Mouse (Mus musculus): ENCODE measurements around the gene Nup205. TPM values are rescaled to one million over a fixed set of nuclear protein-coding genes. Genes with fewer than 3 reads are reported as not detected.

Gene Nup205
- polyA plus RNA-seq (2015; fragmentation: Nextera tagmentation; extraction: Ambion mirVana): 23.0 and 24.4 TPM in 2 replicates

DNA sequence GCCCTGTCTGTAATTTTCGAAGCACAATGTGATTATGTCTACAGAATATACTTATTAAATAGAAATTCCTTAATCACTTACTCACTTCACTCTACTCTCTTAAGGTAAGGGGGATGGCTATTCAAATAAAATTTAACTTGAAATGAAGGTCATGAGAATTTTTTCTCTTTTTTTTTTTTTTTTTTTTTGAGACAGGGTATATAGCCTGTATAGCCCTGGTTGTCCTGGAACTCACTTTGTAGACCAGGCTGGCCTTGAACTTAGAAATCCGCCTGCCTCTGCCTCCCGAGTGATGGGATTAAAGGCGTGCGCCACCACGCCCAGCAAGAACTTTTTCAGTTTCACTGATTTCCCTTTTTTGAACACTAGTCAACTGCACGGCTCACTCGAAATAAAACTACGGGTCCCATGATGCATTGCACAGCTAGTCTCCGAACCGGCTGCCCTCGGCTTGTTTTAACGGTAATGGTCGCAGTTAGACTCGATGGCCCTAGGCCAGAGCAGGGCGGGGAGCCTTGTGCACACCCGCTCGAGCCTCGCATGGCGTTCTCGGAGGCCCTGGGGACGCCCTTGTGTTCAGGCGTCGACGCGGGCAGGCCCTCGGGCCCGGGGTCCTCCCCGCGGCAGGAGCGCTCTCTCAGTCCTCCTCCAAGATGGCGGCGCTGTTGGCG lies at the start of gene Nup205:
Gene Nup205 (plus strand): TSS at position 443 of the 671 bp plus-strand sequence.
- H3K36me3 ChIP-seq (ENCODE audit: control insufficient read depth, insufficient read depth): no peaks in the 10 kb centered on the region

DNA sequence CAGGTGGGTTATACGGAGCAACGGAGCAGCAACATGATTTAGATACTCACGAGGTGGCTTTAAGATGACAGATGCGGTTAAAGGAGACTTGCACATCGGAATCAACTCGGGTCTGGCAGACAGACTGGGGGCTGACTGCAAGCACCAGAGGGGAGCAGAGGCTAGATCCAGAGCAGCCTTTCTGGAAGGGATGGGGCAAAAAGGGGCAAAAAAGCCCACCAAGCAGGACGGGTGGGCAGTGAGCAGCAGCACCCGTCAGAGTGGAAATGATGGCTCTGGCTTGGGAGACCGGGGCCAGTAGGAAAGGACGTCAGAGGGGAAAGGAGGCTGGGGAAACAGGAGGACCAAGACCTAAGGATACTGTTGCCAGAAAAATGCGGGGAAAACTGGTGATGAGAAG lies 44.4 kb upstream of the Nup205 start:
- Histone ChIP-seq H3K4me1 (ENCODE audit: control insufficient read depth, insufficient read depth, low read length) (peaks cover 17% of the 10 kb centered on the region), H3K4me3 (ENCODE audit: low read length) (peak overlapping the region; percentile 79), H3K36me3 (ENCODE audit: control insufficient read depth, insufficient read depth) (no peaks in the 10 kb centered on the region), H3K9ac (ENCODE audit: low read length) (peak overlapping the region; percentile 88), H3K9me3 (replicated peaks; ENCODE audit: control insufficient read depth, low read length) (no peaks in the 10 kb centered on the region), H3K4me2 (ENCODE audit: low read depth, low read length) (peak overlapping the region; percentile 90), H3K27me3 (ENCODE audit: control insufficient read depth, insufficient read depth, low read length) (no peaks in the 10 kb centered on the region), H3K27ac (ENCODE audit: low read length) (peak overlapping the region; percentile 93)
- under 1% methylated on average over 11 of the region's 11 CpGs for WGBS
- ATAC-seq (replicated peaks; ENCODE audit: extremely low read depth, insufficient read depth, low FRiP score): no peak

More for the DNA sequence above, at the start of gene Nup205:
- no peaks in the 10 kb centered on the region for H3K27me3 ChIP-seq (ENCODE audit: control insufficient read depth, insufficient read depth, low read length)
- WGBS: 3% methylated on average over 34 of the region's 34 CpGs
- H3K4me2 ChIP-seq (ENCODE audit: low read depth, low read length): peak within 1 kb of the TSS; percentile 96
- H3K4me1 ChIP-seq (ENCODE audit: control insufficient read depth, insufficient read depth, low read length): peaks cover 6% of the 10 kb centered on the region; the same call in 1 of the 2 replicates
- H3K9ac ChIP-seq (ENCODE audit: low read length): peak within 1 kb of the TSS; percentile 85
- no peaks in the 10 kb centered on the region for H3K9me3 ChIP-seq (replicated peaks; ENCODE audit: control insufficient read depth, low read length)
- peak within 1 kb of the TSS; percentile 73 for H3K4me3 ChIP-seq (ENCODE audit: low read length)
- peak within 1 kb of the TSS; percentile 92 for H3K27ac ChIP-seq (ENCODE audit: low read length)
- ATAC-seq (replicated peaks; ENCODE audit: extremely low read depth, insufficient read depth, low FRiP score): peak; percentile 89

DNA sequence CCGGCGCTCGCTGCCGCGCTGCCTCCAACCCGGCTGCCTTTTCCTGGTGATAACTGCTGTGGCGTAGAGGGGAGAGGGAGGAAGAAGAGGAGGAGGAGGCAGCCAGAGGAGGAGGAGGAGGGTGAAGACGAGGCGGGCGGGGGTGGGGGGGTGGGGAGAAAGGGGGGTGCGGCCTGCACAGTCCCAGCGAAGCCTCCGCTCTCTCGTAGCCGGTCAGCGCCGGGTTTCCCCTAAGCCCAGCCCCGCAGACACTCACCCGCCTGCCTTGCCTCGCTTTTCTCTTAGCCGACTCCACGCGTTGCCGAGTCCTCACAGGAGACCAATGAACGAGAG lies 44.0 kb upstream of the Nup205 start:
- no peaks in the 10 kb centered on the region for H3K9me3 ChIP-seq (replicated peaks; ENCODE audit: control insufficient read depth, low read length)
- ATAC-seq (replicated peaks; ENCODE audit: extremely low read depth, insufficient read depth, low FRiP score): peak; percentile 85
- peak overlapping the region; percentile 88 for H3K9ac ChIP-seq (ENCODE audit: low read length)
- WGBS: 0% methylated on average over 21 of the region's 25 CpGs
- H3K4me2 ChIP-seq (ENCODE audit: low read depth, low read length): peak overlapping the region; percentile 90
- H3K27ac ChIP-seq (ENCODE audit: low read length): peak overlapping the region; percentile 93
- peaks cover 17% of the 10 kb centered on the region for H3K4me1 ChIP-seq (ENCODE audit: control insufficient read depth, insufficient read depth, low read length)
- H3K27me3 ChIP-seq (ENCODE audit: control insufficient read depth, insufficient read depth, low read length): no peaks in the 10 kb centered on the region
- peak overlapping the region; percentile 79 for H3K4me3 ChIP-seq (ENCODE audit: low read length)
- no peaks in the 10 kb centered on the region for H3K36me3 ChIP-seq (ENCODE audit: control insufficient read depth, insufficient read depth)

DNA sequence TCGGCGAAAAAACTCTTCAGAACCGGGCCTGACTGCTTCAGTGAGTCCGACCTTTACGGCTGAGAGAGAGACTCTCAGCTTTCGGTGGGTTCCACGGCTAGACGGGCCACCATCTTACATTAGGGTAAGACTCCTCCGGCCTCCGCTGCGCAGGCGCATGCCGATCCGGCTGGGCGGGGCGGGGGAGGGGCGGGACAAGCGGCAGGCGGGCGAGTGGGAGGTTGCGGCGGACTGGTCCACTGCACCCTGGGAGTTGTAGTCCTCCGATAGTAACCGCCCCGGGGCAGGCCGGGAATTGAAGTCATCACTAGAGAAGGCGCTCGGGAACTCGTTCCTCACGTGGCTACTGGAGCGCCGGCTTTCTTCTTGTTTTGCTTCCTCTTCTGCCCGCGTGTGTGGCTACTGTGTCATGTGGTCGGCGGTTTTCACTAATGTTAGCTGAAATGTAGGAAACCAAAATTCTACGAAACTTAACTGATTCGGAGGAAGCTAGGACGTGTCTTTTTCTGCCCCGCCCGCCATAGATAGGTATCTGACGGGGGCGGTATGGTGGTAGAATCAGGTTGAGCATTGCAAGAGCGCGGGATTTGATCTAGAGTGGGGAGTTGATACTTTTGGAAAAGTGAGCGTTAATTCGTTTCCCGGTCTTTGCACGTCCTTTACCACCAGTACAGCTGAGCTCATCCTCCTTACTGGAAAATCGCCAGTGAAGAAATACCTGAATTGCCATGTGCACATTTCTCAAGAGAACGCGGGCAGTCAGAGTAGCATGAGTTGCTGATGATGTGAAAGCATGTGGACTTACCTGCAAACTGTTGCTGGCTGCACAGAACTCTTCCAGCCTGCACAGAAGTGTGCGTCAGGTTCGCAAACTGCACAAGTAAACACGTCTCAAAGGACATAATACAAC lies 43.4 kb upstream of the Nup205 start, which contains the start of gene Cnot4:
Gene Cnot4 (minus strand): TSS at position 146 of the 910 bp plus-strand sequence.
- peaks cover 17% of the 10 kb centered on the region for H3K4me1 ChIP-seq (ENCODE audit: control insufficient read depth, insufficient read depth, low read length)
- H3K4me2 ChIP-seq (ENCODE audit: low read depth, low read length): peak within 1 kb of the TSS; percentile 90
- H3K36me3 ChIP-seq (ENCODE audit: control insufficient read depth, insufficient read depth): no peaks in the 10 kb centered on the region
- no peaks in the 10 kb centered on the region for H3K9me3 ChIP-seq (replicated peaks; ENCODE audit: control insufficient read depth, low read length)
- peak; percentile 99 for ATAC-seq (replicated peaks; ENCODE audit: extremely low read depth, insufficient read depth, low FRiP score)
- H3K27ac ChIP-seq (ENCODE audit: low read length): peak within 1 kb of the TSS; percentile 93
- WGBS: 0% methylated on average over 55 of the region's 55 CpGs
- peak within 1 kb of the TSS; percentile 88 for H3K9ac ChIP-seq (ENCODE audit: low read length)
- no peaks in the 10 kb centered on the region for H3K27me3 ChIP-seq (ENCODE audit: control insufficient read depth, insufficient read depth, low read length)
- H3K4me3 ChIP-seq (ENCODE audit: low read length): peak within 1 kb of the TSS; percentile 79

DNA sequence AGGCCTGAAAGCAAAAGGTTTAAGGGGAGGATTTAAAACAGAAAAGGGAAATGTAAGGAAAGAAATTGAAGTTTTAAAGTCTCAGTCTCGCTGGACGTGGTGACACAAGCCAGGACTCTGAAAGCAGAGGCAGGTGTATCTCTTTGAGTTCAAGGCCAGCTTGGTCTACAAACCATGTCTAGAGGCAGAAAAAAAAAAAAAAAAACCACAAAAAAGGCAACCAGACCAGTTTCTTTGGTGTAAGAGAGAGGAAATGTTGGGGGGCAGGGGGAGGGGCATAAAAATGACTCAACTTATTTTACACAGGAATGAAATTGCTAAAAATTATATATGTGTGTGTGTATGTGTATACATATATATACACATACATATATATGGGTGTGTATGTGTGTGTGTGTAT lies 42.4 kb upstream of the Nup205 start:
- Histone ChIP-seq H3K4me1 (ENCODE audit: control insufficient read depth, insufficient read depth, low read length) (peaks cover 17% of the 10 kb centered on the region), H3K27me3 (ENCODE audit: control insufficient read depth, insufficient read depth, low read length) (no peaks in the 10 kb centered on the region), H3K4me3 (ENCODE audit: low read length) (peak overlapping the region; percentile 79), H3K9ac (ENCODE audit: low read length) (no peak overlapping the region; the same call in 1 of the 2 replicates), H3K4me2 (ENCODE audit: low read depth, low read length) (peak overlapping the region; percentile 78), H3K9me3 (replicated peaks; ENCODE audit: control insufficient read depth, low read length) (no peaks in the 10 kb centered on the region), H3K36me3 (ENCODE audit: control insufficient read depth, insufficient read depth) (no peaks in the 10 kb centered on the region), H3K27ac (ENCODE audit: low read length) (no peak overlapping the region)
- 43% methylated on average over 2 of the region's 2 CpGs for WGBS
- ATAC-seq (replicated peaks; ENCODE audit: extremely low read depth, insufficient read depth, low FRiP score): no peak

DNA sequence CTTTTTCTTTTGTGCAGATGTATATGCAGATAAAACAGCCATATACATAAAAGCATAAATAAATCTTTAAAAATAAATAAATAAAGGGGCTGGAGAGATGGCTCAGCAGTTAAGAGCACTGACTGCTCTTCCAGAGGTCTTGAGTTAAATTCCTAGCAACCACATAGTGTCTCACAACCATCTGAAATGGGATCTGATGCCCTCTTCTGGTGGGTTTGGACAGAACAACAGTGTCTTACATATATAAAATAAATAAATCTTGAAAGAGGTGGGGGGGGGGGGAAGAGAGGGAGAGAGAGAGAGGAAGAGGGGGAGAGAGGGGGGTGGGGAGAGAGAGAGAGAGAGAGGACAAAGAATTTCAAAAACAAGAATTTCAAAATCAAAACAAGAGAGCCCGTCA lies 36.9 kb upstream of the Nup205 start:
- Histone ChIP-seq H3K9ac (ENCODE audit: low read length) (no peak overlapping the region), H3K27me3 (ENCODE audit: control insufficient read depth, insufficient read depth, low read length) (no peaks in the 10 kb centered on the region), H3K9me3 (replicated peaks; ENCODE audit: control insufficient read depth, low read length) (no peaks in the 10 kb centered on the region; the same call in 1 of the 2 replicates), H3K4me2 (ENCODE audit: low read depth, low read length) (no peak overlapping the region), H3K4me3 (ENCODE audit: low read length) (no peak overlapping the region), H3K27ac (ENCODE audit: low read length) (no peak overlapping the region), H3K4me1 (ENCODE audit: control insufficient read depth, insufficient read depth, low read length) (no peaks in the 10 kb centered on the region), H3K36me3 (ENCODE audit: control insufficient read depth, insufficient read depth) (no peaks in the 10 kb centered on the region)
- ATAC-seq (replicated peaks; ENCODE audit: extremely low read depth, insufficient read depth, low FRiP score): no peak
- 90% methylated on average over 1 of the region's 1 CpGs for WGBS

DNA sequence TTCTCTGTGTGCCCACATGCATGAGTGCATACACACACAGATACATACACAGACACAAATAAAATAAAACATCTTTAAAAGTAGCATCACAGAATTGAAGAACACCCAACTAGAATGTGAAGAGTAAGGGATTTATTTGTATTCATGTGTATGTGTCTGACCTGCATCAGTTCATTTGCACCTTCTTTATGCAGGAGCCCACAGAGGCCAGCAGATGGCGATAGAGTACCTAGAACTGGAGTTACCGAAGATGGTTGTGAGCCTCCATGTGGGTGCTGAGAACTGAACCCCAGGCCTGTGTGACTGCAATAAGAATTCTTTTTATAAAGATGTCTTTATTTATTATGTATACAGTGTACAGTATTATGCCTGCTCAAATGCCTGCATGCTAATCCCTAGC lies 31.7 kb upstream of the Nup205 start:
- Histone ChIP-seq H3K4me1 (ENCODE audit: control insufficient read depth, insufficient read depth, low read length) (no peaks in the 10 kb centered on the region), H3K27me3 (ENCODE audit: control insufficient read depth, insufficient read depth, low read length) (no peaks in the 10 kb centered on the region), H3K36me3 (ENCODE audit: control insufficient read depth, insufficient read depth) (no peaks in the 10 kb centered on the region), H3K9ac (ENCODE audit: low read length) (no peak overlapping the region), H3K9me3 (replicated peaks; ENCODE audit: control insufficient read depth, low read length) (no peaks in the 10 kb centered on the region; the same call in none of the 2 replicates), H3K27ac (ENCODE audit: low read length) (no peak overlapping the region), H3K4me2 (ENCODE audit: low read depth, low read length) (no peak overlapping the region), H3K4me3 (ENCODE audit: low read length) (no peak overlapping the region)
- no peak for ATAC-seq (replicated peaks; ENCODE audit: extremely low read depth, insufficient read depth, low FRiP score)
- 79% methylated on average over 2 of the region's 2 CpGs for WGBS

GRCm38 (mm10) chr6:35147726-35148422 lies 29.3 kb upstream of the Nup205 start:
- Histone ChIP-seq H3K27me3 (ENCODE audit: control insufficient read depth, insufficient read depth, low read length) (no peaks in the 10 kb centered on the region), H3K4me3 (ENCODE audit: low read length) (no peak overlapping the region), H3K9me3 (replicated peaks; ENCODE audit: control insufficient read depth, low read length) (no peaks in the 10 kb centered on the region; the same call in none of the 2 replicates), H3K27ac (ENCODE audit: low read length) (no peak overlapping the region), H3K36me3 (ENCODE audit: control insufficient read depth, insufficient read depth) (no peaks in the 10 kb centered on the region), H3K4me2 (ENCODE audit: low read depth, low read length) (no peak overlapping the region), H3K4me1 (ENCODE audit: control insufficient read depth, insufficient read depth, low read length) (no peaks in the 10 kb centered on the region), H3K9ac (ENCODE audit: low read length) (no peak overlapping the region)
- ATAC-seq (replicated peaks; ENCODE audit: extremely low read depth, insufficient read depth, low FRiP score): no peak
- WGBS: 63% methylated on average over 3 of the region's 3 CpGs
